Mouse (Mus musculus) heart, embryonic 11.5 days (tissue): ENCODE results near the gene Armh2. TPM values are rescaled to one million over a fixed set of nuclear protein-coding genes. Genes with fewer than 3 reads are reported as not detected.
"Not testable (repeated sequence)": the region's sequence is repeated elsewhere in the genome, so short reads cannot be mapped to it uniquely, and the experiment has no call there.

Source experiments
- ATAC-seq: fragments of 200-750 bp; cut with Nextera tagmentation; replicated peaks from 2 replicates; pipeline ENCODE4 v1.8.0; 2017; ENCODE audit warnings: moderate library complexity; ENCODE audit not compliant: insufficient number of reproducible peaks, low FRiP score, low TSS enrichment
- H3K27ac ChIP-seq: fragments of 300-500 bp; sonication (generic); 2 replicates; pipeline ENCODE4 v1.5.1; 2014; ENCODE audit warnings: mild to moderate bottlenecking, low read depth, low read length
- H3K27me3 ChIP-seq: fragments of 300-500 bp; sonication (generic); 2 replicates; pipeline ENCODE4 v1.6.1; 2014; ENCODE audit warnings: mild to moderate bottlenecking, low read length, mixed read lengths; ENCODE audit not compliant: control insufficient read depth, insufficient read depth
- H3K36me3 ChIP-seq: fragments of 300-500 bp; sonication (generic); 2 replicates; pipeline ENCODE4 v1.6.1; 2014; ENCODE audit warnings: mild to moderate bottlenecking, low read length, moderate library complexity, mixed read lengths; ENCODE audit not compliant: control insufficient read depth, insufficient read depth
- H3K4me1 ChIP-seq: fragments of 300-500 bp; sonication (generic); 2 replicates; pipeline ENCODE4 v1.6.1; 2014; ENCODE audit warnings: low read length; ENCODE audit not compliant: control insufficient read depth, insufficient read depth
- H3K4me2 ChIP-seq: fragments of 300-500 bp; sonication (generic); 2 replicates; pipeline ENCODE4 v1.6.1; 2014; ENCODE audit warnings: mild to moderate bottlenecking, moderate library complexity
- H3K4me3 ChIP-seq: fragments of 300-500 bp; sonication (generic); 2 replicates; pipeline ENCODE4 v1.5.1; 2014; ENCODE audit warnings: low read depth, low read length
- H3K9ac ChIP-seq: fragments of 300-500 bp; sonication (generic); 2 replicates; pipeline ENCODE4 v1.6.1; 2014; ENCODE audit warnings: mild to moderate bottlenecking, low read depth, low read length, moderate library complexity
- H3K9me3 ChIP-seq: fragments of 300-500 bp; sonication (generic); replicated peaks from 2 replicates; pipeline ENCODE4 v1.6.1; 2016; ENCODE audit warnings: low read length; ENCODE audit not compliant: control insufficient read depth
- WGBS: fragments of 180-500 bp; shearing (Covaris S2); extraction: QIAGEN DNeasy Blood & Tissue Kit; methylation state at CpG from one replicate; pipeline ENCODE4 v1.1.7; 2014; ENCODE audit not compliant: insufficient replicate concordance; 5-methylcytosine and 5-hydroxymethylcytosine counted together
- polyA plus RNA-seq: library from polyadenylated mRNA; unstranded; fragments of >200 nt; fragmentation: Nextera tagmentation; extraction: Ambion mirVana; gene quantifications from 2 replicates; pipeline ENCODE4 v1.2.1, GENCODE M21; 2014

Gene Armh2
- polyA plus RNA-seq, 1 experiment from 2014 or later = not detected

DNA sequence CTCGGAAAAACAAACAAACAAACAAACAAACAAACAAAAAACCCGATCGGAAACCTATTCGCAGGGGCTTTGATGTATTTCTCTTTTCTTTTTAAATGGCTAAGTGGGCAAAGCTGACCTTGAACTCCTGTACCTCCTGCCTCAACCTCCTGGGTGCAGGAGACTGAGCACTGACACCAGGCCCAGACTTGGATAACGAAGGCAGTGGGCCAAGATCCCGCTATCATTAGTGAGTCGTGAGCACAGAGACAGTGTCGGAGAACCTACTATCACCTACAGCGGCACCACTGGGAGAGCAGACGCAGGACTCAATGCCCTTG is 20.0 kb downstream of the Armh2 start:
- ATAC-seq = no peak
- WGBS = 3% methylated on average over 10 of the region's 10 CpGs
- Histone ChIP-seq H3K4me1 (peaks cover 6% of the 10 kb centered on the region; the same call in 1 of the 2 replicates), H3K27ac (peak overlapping the region; percentile 97), H3K36me3 (peaks cover 14% of the 10 kb centered on the region), H3K9ac (peak overlapping the region; percentile 91), H3K4me3 (peak overlapping the region; percentile 85), H3K9me3 (no peaks in the 10 kb centered on the region), H3K27me3 (no peaks in the 10 kb centered on the region), H3K4me2 (peak overlapping the region; percentile 58)

DNA sequence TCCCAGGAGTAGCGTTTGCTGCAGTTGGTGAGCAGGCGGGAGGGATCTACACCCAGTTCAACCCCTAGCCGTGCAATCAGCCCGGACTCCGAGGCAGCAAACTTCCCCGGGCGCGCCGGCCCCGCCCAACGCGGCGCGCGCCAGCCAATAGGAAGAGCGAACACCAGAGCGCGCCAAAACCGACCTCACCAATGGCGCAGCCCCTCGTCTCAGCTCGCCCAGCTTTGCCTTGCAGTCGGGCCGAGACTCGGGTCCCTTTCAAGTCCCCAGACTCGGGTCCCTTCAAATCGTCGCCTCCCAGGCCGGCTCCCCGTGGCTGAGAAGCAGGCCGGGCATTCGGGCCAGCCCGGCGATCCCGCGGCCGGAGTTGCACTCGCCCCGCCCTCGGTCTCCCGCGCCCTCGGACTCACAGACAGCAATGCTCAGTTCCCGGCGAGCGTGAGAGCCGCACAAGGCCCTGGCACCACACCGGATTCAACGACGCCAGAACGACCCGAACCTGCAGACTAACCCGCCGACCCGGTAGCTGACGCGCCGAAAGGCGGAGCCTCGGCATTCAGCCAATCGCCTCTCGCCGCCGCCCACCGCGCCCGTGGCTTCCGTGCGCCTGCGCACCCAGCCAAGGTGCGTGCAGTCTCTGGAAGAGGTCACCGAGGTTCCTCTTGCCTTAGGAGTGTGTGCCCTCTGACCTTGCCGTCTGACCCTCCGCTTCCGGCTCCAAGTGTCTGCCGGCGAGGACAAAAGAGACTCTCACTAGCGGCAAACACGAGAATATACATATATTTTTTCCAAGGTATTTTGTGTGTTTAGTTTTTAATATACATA is 20.6 kb downstream of the Armh2 start, which contains the start of gene Gmnn:
Gene Gmnn, minus strand, starts transcription at position 521 of the 825 bp plus-strand sequence.
- Histone ChIP-seq H3K4me2 (peak within 1 kb of the TSS; percentile 58), H3K9ac (peak within 1 kb of the TSS; percentile 91), H3K4me3 (peak within 1 kb of the TSS; percentile 85), H3K9me3 (no peaks in the 10 kb centered on the region), H3K27ac (peak within 1 kb of the TSS; percentile 97), H3K4me1 (peaks cover 6% of the 10 kb centered on the region; the same call in 1 of the 2 replicates), H3K36me3 (peaks cover 13% of the 10 kb centered on the region), H3K27me3 (no peaks in the 10 kb centered on the region)
- WGBS = under 1% methylated on average over 79 of the region's 79 CpGs
- peak; percentile 98 for ATAC-seq

DNA sequence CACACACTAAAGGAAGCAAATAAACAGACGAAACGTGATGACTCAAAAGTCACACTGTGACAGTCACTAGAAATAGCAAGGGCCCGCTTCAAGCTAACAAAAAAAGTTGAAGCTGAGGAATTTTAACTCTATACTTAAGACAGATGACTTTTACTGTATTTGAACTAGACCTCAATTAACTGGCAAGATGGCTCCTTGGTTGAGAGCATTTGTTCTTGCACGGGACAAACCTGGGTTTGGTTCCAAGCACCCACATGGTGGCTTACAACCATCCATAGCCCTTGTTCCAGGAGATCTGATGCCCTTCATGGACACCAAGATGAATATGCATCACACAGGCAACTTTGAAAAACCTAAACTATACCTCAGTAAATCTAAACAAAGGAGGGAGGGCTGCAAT is 21.2 kb downstream of the Armh2 start:
- peak overlapping the region; percentile 91 for H3K9ac ChIP-seq
- H3K4me3 ChIP-seq = peak overlapping the region; percentile 85
- 29% methylated on average over 4 of the region's 4 CpGs for WGBS
- 0 out of 2 replicates have a peak overlapping the region, but pooled peaks have one; percentile 97 for H3K27ac ChIP-seq
- H3K4me2 ChIP-seq = peak overlapping the region; percentile 58
- no peaks in the 10 kb centered on the region for H3K27me3 ChIP-seq
- peaks cover 13% of the 10 kb centered on the region for H3K36me3 ChIP-seq
- no peaks in the 10 kb centered on the region for H3K9me3 ChIP-seq
- no peak for ATAC-seq
- peaks cover 6% of the 10 kb centered on the region; the same call in 1 of the 2 replicates for H3K4me1 ChIP-seq

DNA sequence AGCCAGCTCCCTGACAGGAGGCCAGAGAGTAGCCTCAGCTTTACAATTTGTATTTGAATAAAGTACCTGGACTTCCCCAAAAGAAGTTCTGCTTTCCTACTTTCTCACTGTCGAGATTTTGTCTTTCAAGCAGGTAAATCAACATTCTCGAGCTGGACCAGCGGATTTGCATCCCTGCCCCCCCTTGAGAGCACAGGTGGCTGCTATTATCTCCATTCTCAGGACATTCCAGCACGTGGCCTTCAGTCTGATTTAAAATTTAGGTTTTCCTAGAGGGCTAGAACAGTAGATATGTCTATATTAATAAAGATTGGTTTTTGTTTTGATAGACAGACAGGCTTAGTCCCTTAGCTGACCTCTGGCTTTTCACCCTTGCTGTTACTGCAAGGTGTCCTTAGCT is 26.8 kb downstream of the Armh2 start:
- not testable (repeated sequence) for H3K36me3 ChIP-seq

DNA sequence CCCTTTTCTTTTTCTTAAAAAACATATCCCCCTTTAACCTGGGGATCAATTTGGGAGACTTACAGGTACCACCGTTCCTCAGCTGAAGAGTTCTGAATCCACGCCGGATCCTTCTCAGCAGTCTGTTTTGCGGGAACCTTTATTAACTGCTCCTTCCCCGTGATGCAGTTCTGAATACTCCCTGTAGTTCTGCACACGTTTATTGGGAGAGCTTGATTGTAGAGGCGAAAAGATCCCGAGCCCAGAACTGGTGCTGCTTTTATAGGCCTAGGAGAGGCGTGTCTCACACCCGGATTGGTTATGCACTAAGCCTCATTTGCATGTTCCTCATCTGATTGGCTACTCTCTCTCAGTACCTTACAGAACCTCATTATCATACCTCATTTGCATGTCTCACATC is 30.4 kb downstream of the Armh2 start:
- WGBS = 93% methylated on average over 10 of the region's 10 CpGs
- not testable (repeated sequence) for H3K4me2 ChIP-seq, H3K4me1 ChIP-seq, H3K4me3 ChIP-seq, H3K9ac ChIP-seq, H3K9me3 ChIP-seq, H3K27me3 ChIP-seq, H3K36me3 ChIP-seq, ATAC-seq, H3K27ac ChIP-seq

More for the DNA sequence above, 26.8 kb downstream of the Armh2 start:
- H3K4me2 ChIP-seq, H3K4me1 ChIP-seq, ATAC-seq, H3K9ac ChIP-seq, H3K4me3 ChIP-seq, H3K27me3 ChIP-seq, H3K27ac ChIP-seq, H3K9me3 ChIP-seq: not testable (repeated sequence)
- 72% methylated on average over 4 of the region's 4 CpGs for WGBS

DNA sequence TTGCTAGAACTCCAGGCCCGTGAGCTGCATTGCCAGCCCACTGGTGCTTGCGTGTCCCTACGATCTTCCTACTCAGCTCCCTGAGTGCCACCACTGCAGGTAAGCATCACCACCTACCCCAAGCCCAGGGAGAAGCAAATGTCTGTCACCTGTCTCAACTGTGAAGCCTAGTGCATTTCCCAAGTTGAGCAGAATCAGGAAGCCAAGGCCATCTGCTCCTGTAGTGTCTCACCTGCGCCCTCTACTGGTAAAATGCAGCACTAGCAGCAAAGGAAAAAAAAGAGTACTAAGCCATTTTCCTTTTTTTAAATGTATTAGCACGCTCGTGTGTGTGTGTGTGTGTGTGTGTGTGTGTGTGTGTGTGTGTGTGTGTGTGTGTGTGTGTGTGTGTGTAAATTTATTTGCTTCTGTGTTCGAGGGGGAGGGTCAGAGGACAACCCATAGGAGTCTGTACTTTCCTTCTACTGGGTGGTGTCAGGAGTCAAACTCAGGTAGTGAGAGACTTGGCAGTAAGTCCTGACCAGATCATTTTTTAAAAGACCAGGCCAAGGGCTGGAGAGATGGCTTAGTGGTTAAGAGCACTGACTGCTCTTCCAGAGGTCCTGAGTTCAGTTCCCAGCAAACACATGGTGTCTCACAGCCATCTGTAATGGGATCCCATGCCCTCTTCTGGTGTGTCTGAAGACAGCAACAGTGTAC is 35.3 kb downstream of the Armh2 start:
- ATAC-seq = no peak
- no peaks in the 10 kb centered on the region for H3K36me3 ChIP-seq
- 44% methylated on average over 7 of the region's 7 CpGs for WGBS
- H3K27ac ChIP-seq = no peak overlapping the region
- no peak overlapping the region for H3K4me2 ChIP-seq
- H3K9me3 ChIP-seq = no peaks in the 10 kb centered on the region
- no peak overlapping the region for H3K4me3 ChIP-seq
- H3K4me1 ChIP-seq = no peaks in the 10 kb centered on the region
- no peak overlapping the region for H3K9ac ChIP-seq
- no peaks in the 10 kb centered on the region for H3K27me3 ChIP-seq

DNA sequence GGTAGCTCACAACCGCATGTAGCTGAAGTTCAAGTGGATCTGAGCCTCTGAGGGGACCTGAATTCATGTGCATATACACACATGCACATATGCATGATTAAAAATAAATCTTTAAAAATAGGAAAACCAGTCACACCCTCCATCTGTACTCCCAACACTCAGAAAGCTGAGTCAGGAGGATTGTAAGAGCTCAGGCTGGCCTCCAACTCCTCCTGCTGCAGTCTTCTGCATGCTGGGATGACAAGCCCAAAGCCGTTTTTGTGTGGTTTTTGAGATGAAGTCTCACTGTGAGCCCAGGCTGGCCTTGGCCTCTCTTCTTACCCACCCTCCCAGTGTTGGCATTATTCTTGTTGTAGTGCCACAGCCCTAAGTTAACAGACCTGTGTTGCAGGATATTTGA is 37.0 kb downstream of the Armh2 start:
- Histone ChIP-seq H3K4me1 (no peaks in the 10 kb centered on the region), H3K36me3 (no peaks in the 10 kb centered on the region), H3K9me3 (no peaks in the 10 kb centered on the region), H3K27me3 (no peaks in the 10 kb centered on the region), H3K27ac (no peak overlapping the region), H3K4me2 (no peak overlapping the region), H3K4me3 (no peak overlapping the region), H3K9ac (no peak overlapping the region)
- 65% methylated on average over 2 of the region's 2 CpGs for WGBS
- no peak for ATAC-seq

DNA sequence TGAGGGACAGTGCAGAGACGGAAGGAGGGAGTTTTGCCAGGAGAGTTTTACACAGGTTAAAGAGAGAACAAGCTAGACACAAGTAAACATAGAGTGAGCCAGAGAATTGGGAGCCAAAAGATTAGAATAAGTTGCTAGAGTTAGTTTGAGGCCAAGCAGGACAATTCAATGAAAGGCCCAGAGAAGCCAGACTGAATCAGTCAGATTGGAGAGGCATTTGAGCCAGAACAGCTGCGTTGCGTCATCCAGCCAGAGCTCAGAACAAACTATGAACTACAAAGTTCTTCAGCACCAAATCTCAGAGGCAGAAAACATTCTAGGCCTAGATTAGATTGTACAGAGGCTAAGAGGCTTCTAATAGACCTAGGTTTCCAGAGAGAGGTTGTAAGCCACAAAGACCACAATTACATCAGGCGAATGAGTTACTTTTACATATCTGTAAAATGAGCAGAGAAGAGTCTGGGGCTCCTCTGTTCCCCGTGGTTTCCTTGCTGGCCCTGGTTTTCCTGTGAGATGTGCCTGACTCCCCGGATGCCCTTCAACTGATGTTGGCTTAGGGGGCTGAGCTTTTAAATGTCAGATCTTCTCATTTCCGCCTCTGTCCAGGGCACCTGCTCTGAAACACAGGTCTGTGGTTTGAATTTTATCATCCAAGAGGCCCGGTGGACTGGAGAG is 37.8 kb downstream of the Armh2 start:
- no peak for ATAC-seq
- H3K27ac ChIP-seq = no peak overlapping the region
- H3K4me1 ChIP-seq = no peaks in the 10 kb centered on the region
- no peak overlapping the region for H3K4me3 ChIP-seq
- H3K9ac ChIP-seq = no peak overlapping the region
- WGBS = 70% methylated on average over 8 of the region's 8 CpGs
- no peak overlapping the region for H3K4me2 ChIP-seq
- H3K9me3 ChIP-seq = no peaks in the 10 kb centered on the region
- no peaks in the 10 kb centered on the region for H3K36me3 ChIP-seq
- no peaks in the 10 kb centered on the region for H3K27me3 ChIP-seq
